Mouse (Mus musculus) embryonic facial prominence, embryonic 11.5 days (tissue): ENCODE results near the gene Cnmd. TPM values are rescaled to one million over a fixed set of nuclear protein-coding genes. Genes with fewer than 3 reads are reported as not detected.

Experiments used
- ATAC-seq: fragments of 200-750 bp; cut with Nextera tagmentation; replicated peaks from 2 replicates; pipeline ENCODE4 v1.8.0; 2017; ENCODE audit warnings: low read depth; ENCODE audit not compliant: insufficient number of reproducible peaks, low FRiP score, low TSS enrichment
- DNase-seq: peaks from one replicate; pipeline ENCODE4 v3.0.0-alpha.2; 2015; ENCODE audit warnings: low spot score
- H3K27ac ChIP-seq: fragments of 300-500 bp; sonication (generic); replicated peaks from 2 replicates; pipeline ENCODE4 v1.5.1; 2014; ENCODE audit warnings: mild to moderate bottlenecking, low read depth, low read length, control low read depth
- H3K27me3 ChIP-seq: fragments of 300-500 bp; sonication (generic); 2 replicates; pipeline ENCODE4 v1.6.1; 2014; ENCODE audit warnings: mild to moderate bottlenecking, low read length, moderate library complexity, mixed read lengths; ENCODE audit not compliant: control insufficient read depth, insufficient read depth
- H3K36me3 ChIP-seq: fragments of 300-500 bp; sonication (generic); replicated peaks from 2 replicates; pipeline ENCODE4 v1.6.1; 2014; ENCODE audit warnings: low read depth, mild to moderate bottlenecking, low read length, moderate library complexity, mixed read lengths; ENCODE audit not compliant: control insufficient read depth, insufficient read depth
- H3K4me1 ChIP-seq: fragments of 300-500 bp; sonication (generic); 2 replicates; pipeline ENCODE4 v1.6.1; 2014; ENCODE audit warnings: low read length, mixed read lengths; ENCODE audit not compliant: control insufficient read depth, insufficient read depth
- H3K4me2 ChIP-seq: fragments of 300-500 bp; sonication (generic); 2 replicates; pipeline ENCODE4 v1.6.1; 2014; ENCODE audit warnings: low read depth, mild to moderate bottlenecking, control low read depth, low read length, moderate library complexity
- H3K4me3 ChIP-seq: fragments of 300-500 bp; sonication (generic); 2 replicates; pipeline ENCODE4 v1.5.1; 2014; ENCODE audit warnings: low read depth, low read length, control low read depth
- H3K9ac ChIP-seq: fragments of 300-500 bp; sonication (generic); replicated peaks from 2 replicates; pipeline ENCODE4 v1.6.1; 2014; ENCODE audit warnings: mild to moderate bottlenecking, control low read depth, low read length
- H3K9me3 ChIP-seq: fragments of 300-500 bp; sonication (generic); replicated peaks from 2 replicates; pipeline ENCODE4 v1.6.1; 2016; ENCODE audit warnings: mild to moderate bottlenecking, low read length, inconsistent platforms, mixed read lengths; ENCODE audit not compliant: control insufficient read depth
- WGBS: fragments of 180-500 bp; shearing (Covaris S2); extraction: QIAGEN DNeasy Blood & Tissue Kit; methylation state at CpG from one replicate; pipeline ENCODE4 v1.1.7; 2014; 5-methylcytosine and 5-hydroxymethylcytosine counted together
- polyA plus RNA-seq: library from polyadenylated mRNA; unstranded; fragments of >200 nt; fragmentation: Nextera tagmentation; extraction: Ambion mirVana; gene quantifications from 2 replicates; pipeline ENCODE4 v1.2.1, GENCODE M21; 2014

The Cnmd gene
- polyA plus RNA-seq, 1 experiment from 2014 or later, result 9.4 TPM

DNA sequence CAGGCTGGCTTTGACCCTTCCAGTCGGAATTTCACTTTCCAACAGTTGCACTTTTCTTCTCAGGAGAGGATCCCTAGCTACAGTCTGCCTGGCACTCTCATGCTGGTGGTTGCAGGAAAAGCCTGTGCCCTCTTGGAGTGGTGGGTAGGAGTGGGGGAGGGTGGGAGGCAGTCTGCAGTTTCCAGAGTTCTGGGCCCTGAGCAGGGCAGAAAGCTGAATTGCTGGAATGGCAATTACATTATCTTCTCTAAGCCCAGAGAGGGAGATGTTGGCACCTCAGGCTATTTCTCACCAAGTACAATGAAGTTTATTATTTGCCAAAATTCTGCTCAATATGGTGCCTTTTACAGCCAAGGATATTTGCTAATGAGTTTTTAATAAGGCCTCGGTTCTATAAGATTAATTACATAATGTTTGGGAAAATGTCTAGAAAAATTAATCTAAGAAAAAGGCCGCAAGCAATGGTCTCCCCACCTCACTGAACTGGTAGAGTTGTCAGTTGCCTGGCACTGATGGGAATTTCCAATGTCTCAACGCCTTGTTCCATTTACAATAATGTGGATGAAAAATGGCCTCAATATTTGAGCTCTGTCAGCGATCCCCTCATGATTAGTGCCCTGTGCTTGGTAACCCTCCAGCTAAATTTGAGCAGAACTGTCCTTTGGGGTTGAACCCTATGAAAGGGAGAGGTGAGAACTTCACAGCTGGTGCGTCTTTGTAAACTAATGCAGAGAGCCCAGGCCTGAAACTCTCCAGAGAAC, 3.0 kb downstream of the Cnmd start:
- DNase-seq (no peak), ATAC-seq (no peak)
- no peak overlapping the region for H3K4me2 ChIP-seq
- WGBS, result 73% methylated on average over 6 of the region's 6 CpGs
- H3K4me3 ChIP-seq, result no peak overlapping the region
- no peaks in the 10 kb centered on the region for H3K27me3 ChIP-seq
- H3K9ac ChIP-seq, result no peak overlapping the region
- no peak overlapping the region for H3K27ac ChIP-seq
- H3K36me3 ChIP-seq, result no peaks in the 10 kb centered on the region
- H3K9me3 ChIP-seq, result no peaks in the 10 kb centered on the region
- no peaks in the 10 kb centered on the region for H3K4me1 ChIP-seq

DNA sequence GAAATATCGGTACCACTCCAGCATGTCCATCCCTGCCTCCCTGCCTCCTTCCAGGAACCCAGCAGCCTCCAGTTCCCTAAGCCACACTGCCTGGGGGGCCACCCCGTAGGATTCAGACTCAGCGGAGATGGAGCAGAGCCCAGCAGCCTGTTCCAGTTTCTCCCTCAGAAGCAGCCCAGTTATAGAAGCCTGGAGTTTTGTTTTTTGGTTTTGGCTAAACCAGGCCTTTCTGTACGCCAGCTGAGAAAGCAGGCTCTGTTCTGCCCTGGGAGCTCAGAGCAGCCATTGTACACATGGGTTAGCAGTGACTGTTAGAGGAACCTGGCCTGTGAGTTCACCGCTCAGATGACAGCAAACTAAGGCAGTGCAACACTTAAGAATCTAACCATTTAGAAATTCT, 3.7 kb downstream of the Cnmd start:
- ATAC-seq (no peak), DNase-seq (no peak)
- H3K4me1 ChIP-seq, result no peaks in the 10 kb centered on the region
- H3K9ac ChIP-seq, result no peak overlapping the region
- H3K27ac ChIP-seq, result no peak overlapping the region
- 49% methylated on average over 5 of the region's 5 CpGs for WGBS
- H3K27me3 ChIP-seq, result no peaks in the 10 kb centered on the region
- H3K4me3 ChIP-seq, result no peak overlapping the region
- no peaks in the 10 kb centered on the region for H3K9me3 ChIP-seq
- no peak overlapping the region for H3K4me2 ChIP-seq
- H3K36me3 ChIP-seq, result no peaks in the 10 kb centered on the region

DNA sequence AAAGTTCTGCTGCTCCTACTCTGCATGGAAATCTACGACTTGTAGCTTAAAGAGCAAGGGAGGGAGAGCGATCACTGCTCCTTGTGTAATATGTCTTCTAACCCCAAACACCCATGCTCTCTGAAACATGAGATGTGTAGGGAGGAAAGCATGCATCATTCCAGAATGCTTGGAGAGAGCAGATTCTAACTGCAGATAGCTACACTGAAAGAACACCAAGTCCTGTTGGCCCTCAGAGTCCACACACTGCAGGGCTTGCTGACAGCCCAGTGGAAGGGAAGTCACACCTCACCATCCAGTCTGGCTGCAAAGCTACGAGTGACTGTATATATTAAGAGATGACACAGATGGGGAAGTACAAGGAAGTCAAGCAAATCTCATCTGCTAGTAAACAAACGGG, 9.3 kb downstream of the Cnmd start:
- WGBS, result 78% methylated on average over 4 of the region's 4 CpGs
- no peak overlapping the region for H3K27ac ChIP-seq
- H3K9ac ChIP-seq, result no peak overlapping the region
- H3K27me3 ChIP-seq, result no peaks in the 10 kb centered on the region
- no peak overlapping the region for H3K4me2 ChIP-seq
- no peaks in the 10 kb centered on the region for H3K36me3 ChIP-seq
- H3K4me3 ChIP-seq, result no peak overlapping the region
- DNase-seq (no peak), ATAC-seq (no peak)
- no peaks in the 10 kb centered on the region for H3K9me3 ChIP-seq
- H3K4me1 ChIP-seq, result no peaks in the 10 kb centered on the region

DNA sequence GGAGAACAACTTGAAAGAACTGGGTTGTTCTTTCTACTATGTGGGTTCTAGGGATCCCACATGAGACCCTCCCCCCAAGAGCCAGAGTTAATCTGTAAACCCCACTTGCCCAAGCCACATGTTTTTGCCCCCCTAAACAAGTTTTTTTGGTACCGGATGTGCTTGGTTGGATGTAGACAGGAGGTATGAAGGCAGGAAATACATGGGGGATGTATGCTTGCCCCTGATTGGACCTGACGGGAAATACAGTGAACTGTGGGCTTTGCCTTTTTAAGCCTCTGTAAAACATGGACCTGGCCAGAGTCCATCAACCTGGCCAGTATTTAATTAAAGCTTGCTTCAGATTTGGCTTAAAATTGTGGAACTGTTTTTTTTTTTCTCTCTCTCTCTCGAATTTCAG, 12.3 kb downstream of the Cnmd start:
- H3K27me3 ChIP-seq, result no peaks in the 10 kb centered on the region
- no peak overlapping the region for H3K4me2 ChIP-seq
- H3K4me1 ChIP-seq, result no peaks in the 10 kb centered on the region
- H3K9me3 ChIP-seq, result no peaks in the 10 kb centered on the region
- ATAC-seq (no peak), DNase-seq (no peak)
- no peak overlapping the region for H3K4me3 ChIP-seq
- no peak overlapping the region for H3K27ac ChIP-seq
- no peak overlapping the region for H3K9ac ChIP-seq
- H3K36me3 ChIP-seq, result no peaks in the 10 kb centered on the region
- WGBS, result 78% methylated on average over 3 of the region's 3 CpGs

DNA sequence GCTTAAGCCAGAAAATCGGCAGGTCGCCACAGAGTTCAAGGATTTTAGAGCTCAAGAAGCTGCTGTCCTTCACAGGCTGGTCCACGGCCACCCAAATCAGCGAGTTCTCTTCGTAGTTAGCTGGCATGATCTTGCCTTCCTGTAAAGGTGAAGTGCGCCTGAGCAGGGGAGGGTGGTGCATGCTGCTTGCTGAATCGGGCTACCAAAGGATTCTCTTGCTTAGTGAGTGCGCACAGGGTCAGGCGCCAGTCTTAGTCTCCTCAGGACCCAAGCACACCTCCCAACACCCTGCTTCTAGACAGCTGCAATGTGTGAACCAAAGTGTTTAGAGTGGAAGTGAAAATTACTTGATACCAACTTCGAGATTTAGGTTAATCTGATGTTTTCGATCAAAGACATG, 16.6 kb downstream of the Cnmd start:
- ATAC-seq (no peak), DNase-seq (no peak)
- H3K4me1 ChIP-seq, result no peaks in the 10 kb centered on the region
- WGBS, result 26% methylated on average over 11 of the region's 11 CpGs
- H3K36me3 ChIP-seq, result no peaks in the 10 kb centered on the region
- H3K27me3 ChIP-seq, result no peaks in the 10 kb centered on the region
- no peak overlapping the region for H3K4me2 ChIP-seq
- no peaks in the 10 kb centered on the region for H3K9me3 ChIP-seq
- no peak overlapping the region for H3K9ac ChIP-seq
- H3K27ac ChIP-seq, result no peak overlapping the region
- no peak overlapping the region for H3K4me3 ChIP-seq

DNA sequence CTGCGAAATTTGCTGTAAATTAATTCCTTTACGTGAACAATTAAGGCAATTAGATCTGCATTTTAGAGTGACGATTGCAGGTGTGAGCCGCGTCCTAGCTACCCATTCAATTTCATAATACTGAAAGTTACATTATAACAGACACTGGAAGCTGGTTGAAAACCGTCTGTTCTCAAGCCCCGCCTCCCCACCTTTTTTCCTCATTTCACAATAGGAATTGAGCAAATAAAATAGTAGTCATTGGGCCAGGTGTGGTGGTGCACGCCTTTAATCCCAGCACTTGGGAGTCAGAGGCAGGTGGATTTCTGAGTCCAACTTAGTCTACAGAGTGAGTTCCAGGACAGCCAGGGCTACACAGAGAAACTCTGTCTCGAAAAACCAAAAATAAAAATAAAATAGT, 19.9 kb downstream of the Cnmd start:
- no peak overlapping the region for H3K27ac ChIP-seq
- H3K9me3 ChIP-seq, result no peaks in the 10 kb centered on the region
- no peaks in the 10 kb centered on the region for H3K27me3 ChIP-seq
- no peaks in the 10 kb centered on the region for H3K36me3 ChIP-seq
- no peak overlapping the region for H3K4me3 ChIP-seq
- ATAC-seq (no peak), DNase-seq (no peak)
- 85% methylated on average over 9 of the region's 9 CpGs for WGBS
- H3K4me1 ChIP-seq, result no peaks in the 10 kb centered on the region
- H3K9ac ChIP-seq, result no peak overlapping the region
- no peak overlapping the region for H3K4me2 ChIP-seq

DNA sequence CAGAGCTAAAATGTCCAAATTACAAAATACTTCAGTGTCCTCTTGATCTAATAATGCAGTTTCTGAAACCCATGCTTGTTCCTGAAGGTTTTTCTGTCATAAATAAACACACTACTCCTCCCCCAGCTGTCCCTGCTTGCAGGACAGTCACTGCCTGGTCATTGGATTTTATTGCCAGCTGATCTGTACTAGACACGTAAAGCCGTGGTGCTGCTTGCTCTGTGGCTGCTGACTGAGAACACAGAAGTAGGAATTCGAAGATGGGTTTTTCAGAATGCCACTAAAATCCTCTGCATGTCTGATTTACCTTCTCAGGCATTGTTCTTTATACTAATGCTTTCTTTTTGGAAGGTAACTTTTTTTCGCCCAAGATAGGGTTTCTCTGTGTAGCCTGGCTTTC, 25.2 kb downstream of the Cnmd start:
- DNase-seq (no peak), ATAC-seq (no peak)
- Histone ChIP-seq H3K9me3 (no peaks in the 10 kb centered on the region), H3K9ac (no peak overlapping the region), H3K36me3 (no peaks in the 10 kb centered on the region), H3K4me3 (no peak overlapping the region), H3K4me1 (no peaks in the 10 kb centered on the region), H3K27me3 (no peaks in the 10 kb centered on the region), H3K4me2 (no peak overlapping the region), H3K27ac (no peak overlapping the region)
- WGBS, result 78% methylated on average over 4 of the region's 4 CpGs

DNA sequence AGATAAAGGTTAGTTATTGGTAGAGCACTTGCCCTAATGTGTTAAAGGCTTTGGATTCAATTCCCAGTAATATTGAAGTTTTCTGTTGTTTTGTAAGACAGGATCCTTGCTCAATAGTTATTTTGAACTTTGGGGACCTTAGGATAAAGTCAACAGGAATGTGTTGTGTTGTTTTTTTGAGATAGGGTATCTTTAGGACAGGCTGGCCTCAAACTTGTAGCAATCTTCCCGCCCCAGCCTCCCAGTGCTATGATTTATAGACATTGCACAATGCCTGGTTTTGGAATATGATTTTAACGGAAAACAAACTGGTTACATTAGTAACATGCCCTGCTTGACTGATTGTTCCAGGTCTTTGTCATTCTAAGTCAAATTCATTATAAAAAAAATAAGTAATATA, 28.8 kb downstream of the Cnmd start:
- ATAC-seq, result no peak
- Histone ChIP-seq H3K9ac (no peak overlapping the region), H3K4me3 (no peak overlapping the region), H3K4me1 (no peaks in the 10 kb centered on the region), H3K27ac (no peak overlapping the region), H3K4me2 (no peak overlapping the region), H3K36me3 (no peaks in the 10 kb centered on the region), H3K9me3 (no peaks in the 10 kb centered on the region), H3K27me3 (no peaks in the 10 kb centered on the region)
- WGBS, result 92% methylated on average over 2 of the region's 2 CpGs
- no peak for DNase-seq
